Mouse (Mus musculus) stomach, embryonic 16.5 days (tissue): ENCODE measurements at regions not wholly inside any gene's neighbourhood (a gene's known extent, or its start where the extent isn't known, plus 50 kb on each side); places are given as distances from the start of the nearest gene placed in this dataset.
A peak's percentile ranks its signal among the peaks of the same experiment; 100 is the strongest.
"Not testable (repeated sequence)": the region's sequence is repeated elsewhere in the genome, so short reads cannot be mapped to it uniquely, and the experiment has no call there.

Source experiments
- ATAC-seq: fragments of 200-750 bp; cut with Nextera tagmentation; 2 replicates; pipeline ENCODE4 v1.8.0; 2017; ENCODE audit warnings: moderate number of reproducible peaks, moderate TSS enrichment; ENCODE audit not compliant: insufficient read depth, low FRiP score
- H3K27ac ChIP-seq: fragments of 300-500 bp; sonication (generic); 2 replicates; pipeline ENCODE4 v1.5.1; 2014; ENCODE audit warnings: low read length
- H3K27me3 ChIP-seq: fragments of 300-500 bp; sonication (generic); 2 replicates; pipeline ENCODE4 v1.6.1; 2014; ENCODE audit warnings: low read length, control low read depth, mixed read lengths; ENCODE audit not compliant: control insufficient read depth, insufficient read depth
- H3K36me3 ChIP-seq: fragments of 300-500 bp; sonication (generic); 2 replicates; pipeline ENCODE4 v1.6.1; 2014; ENCODE audit warnings: low read length; ENCODE audit not compliant: control insufficient read depth, insufficient read depth
- H3K4me1 ChIP-seq: fragments of 300-500 bp; sonication (generic); 2 replicates; pipeline ENCODE4 v1.6.1; 2014; ENCODE audit warnings: low read length, control low read depth, mixed read lengths; ENCODE audit not compliant: control insufficient read depth, insufficient read depth
- H3K4me2 ChIP-seq: fragments of 300-500 bp; sonication (generic); 2 replicates; pipeline ENCODE4 v1.6.1; 2014; ENCODE audit warnings: low read depth, low read length, mixed read lengths
- H3K4me3 ChIP-seq: fragments of 300-500 bp; sonication (generic); replicated peaks from 2 replicates; pipeline ENCODE4 v1.5.1; 2014; ENCODE audit warnings: mild to moderate bottlenecking, low read length
- H3K9ac ChIP-seq: fragments of 300-500 bp; sonication (generic); 2 replicates; pipeline ENCODE4 v1.6.1; 2014; ENCODE audit warnings: low read length
- H3K9me3 ChIP-seq: fragments of 300-500 bp; sonication (generic); replicated peaks from 2 replicates; pipeline ENCODE4 v1.6.1; 2016; ENCODE audit warnings: low read length, control low read depth; ENCODE audit not compliant: control insufficient read depth
- WGBS: fragments of 180-500 bp; shearing (Covaris S2); extraction: QIAGEN DNeasy Blood & Tissue Kit; methylation state at CpG from one replicate; pipeline ENCODE4 v1.1.7; 2014; 5-methylcytosine and 5-hydroxymethylcytosine counted together

DNA sequence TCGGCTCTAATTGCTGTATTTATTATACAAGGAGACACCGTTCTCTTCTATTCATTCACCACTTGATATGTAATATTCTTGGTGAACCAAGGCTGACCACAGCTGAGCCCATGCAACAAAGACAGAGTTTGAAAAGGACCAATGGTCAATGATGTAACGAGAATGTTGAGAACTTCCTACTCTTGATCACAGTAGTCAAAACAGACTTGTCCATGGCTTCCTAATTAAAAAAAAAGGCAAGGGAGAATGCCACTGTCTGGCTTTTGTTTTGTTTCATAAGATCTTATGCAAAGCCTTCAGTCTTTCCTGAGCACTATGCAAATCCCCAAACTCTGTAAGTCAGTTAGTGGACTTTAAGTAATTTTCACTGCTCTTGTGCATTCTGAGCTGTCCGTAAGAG, 279.7 kb downstream of the Tox3 start:
- Histone ChIP-seq H3K4me3 (no peak overlapping the region), H3K27me3 (no peaks in the 10 kb centered on the region), H3K4me1 (peaks cover 13% of the 10 kb centered on the region), H3K4me2 (no peak overlapping the region), H3K9me3 (no peaks in the 10 kb centered on the region), H3K36me3 (no peaks in the 10 kb centered on the region), H3K9ac (no peak overlapping the region), H3K27ac (no peak overlapping the region)
- WGBS: 85% methylated on average over 4 of the region's 4 CpGs
- ATAC-seq: no peak

DNA sequence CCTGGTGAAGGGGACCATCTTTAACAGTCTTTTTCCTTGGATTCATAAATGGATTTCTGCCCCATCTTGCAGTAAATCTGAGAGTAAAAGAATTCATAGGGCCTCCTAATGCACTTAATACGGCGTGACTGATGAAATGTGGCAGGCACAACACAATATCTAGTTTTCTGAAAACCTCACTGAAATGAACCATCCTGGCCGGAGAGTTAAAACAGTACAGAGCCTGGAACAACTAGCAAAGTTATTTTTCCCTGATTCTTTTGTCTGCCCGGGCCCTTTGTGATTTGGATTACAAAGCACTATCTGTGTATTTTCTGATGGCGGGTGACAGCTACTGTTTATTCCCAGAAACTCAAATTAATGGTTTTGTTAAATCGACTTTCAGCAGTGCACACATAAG, 283.8 kb downstream of the Tox3 start:
- WGBS: 19% methylated on average over 6 of the region's 6 CpGs
- Histone ChIP-seq H3K27me3 (no peaks in the 10 kb centered on the region), H3K4me3 (no peak overlapping the region), H3K9ac (no peak overlapping the region), H3K36me3 (no peaks in the 10 kb centered on the region), H3K4me1 (peaks cover 6% of the 10 kb centered on the region), H3K4me2 (no peak overlapping the region), H3K9me3 (no peaks in the 10 kb centered on the region), H3K27ac (no peak overlapping the region)
- no peak for ATAC-seq

DNA sequence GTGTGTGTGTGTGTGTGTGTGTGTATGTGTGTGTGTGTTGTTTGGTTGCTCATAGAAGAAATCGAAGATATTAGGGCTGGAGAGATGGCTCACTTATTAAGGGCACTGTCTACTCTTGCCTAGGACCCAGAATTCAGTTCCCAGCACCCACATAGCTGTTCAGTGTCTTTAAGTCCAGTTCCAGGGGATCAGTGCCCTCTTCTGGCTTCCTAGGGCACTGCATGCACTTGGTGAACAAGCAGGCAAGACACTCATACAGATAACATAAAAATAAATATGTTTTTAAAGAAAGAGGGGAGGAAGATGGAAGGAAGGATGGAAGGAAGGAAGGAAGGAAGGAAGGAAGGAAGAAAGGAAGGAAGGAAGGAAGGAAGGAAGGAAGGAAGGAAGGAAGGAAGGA, 284.9 kb downstream of the Tox3 start:
- H3K4me2 ChIP-seq: no peak overlapping the region
- H3K9ac ChIP-seq: no peak overlapping the region
- WGBS: 81% methylated on average over 1 of the region's 1 CpGs
- no peak overlapping the region for H3K27ac ChIP-seq
- H3K27me3 ChIP-seq: no peaks in the 10 kb centered on the region
- H3K4me3 ChIP-seq: no peak overlapping the region
- peaks cover 3% of the 10 kb centered on the region; the same call in 1 of the 2 replicates for H3K4me1 ChIP-seq
- ATAC-seq: no peak
- H3K36me3 ChIP-seq: no peaks in the 10 kb centered on the region
- no peaks in the 10 kb centered on the region for H3K9me3 ChIP-seq

DNA sequence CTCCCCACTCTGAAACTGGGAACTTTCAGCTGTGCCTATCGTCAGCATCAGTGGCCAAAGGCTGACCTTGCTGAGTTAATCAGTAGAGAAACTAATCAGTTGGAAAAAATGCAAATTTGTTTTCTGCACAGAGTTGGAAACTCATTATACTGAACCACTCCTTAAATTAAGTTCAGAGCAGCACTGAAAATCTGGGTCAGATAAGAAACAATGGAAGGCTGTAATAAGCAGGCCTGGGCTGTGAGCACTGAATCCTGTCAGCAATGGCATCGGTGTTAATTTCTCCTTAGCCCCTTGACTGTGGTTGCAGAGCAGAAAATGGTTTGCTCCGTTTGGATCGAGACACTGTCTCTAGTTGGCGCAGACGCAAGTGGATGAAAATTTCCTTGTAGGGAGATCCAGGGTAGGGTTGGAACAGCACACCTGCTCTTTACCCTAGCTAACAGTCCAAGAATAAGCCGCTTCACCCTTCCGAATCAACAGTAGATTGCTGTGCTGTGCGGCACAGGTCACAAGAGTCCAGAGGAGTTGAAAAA, 289.4 kb downstream of the Tox3 start:
- no peak overlapping the region for H3K27ac ChIP-seq
- 60% methylated on average over 9 of the region's 9 CpGs for WGBS
- ATAC-seq: 0 out of 2 replicates have a peak, but pooled peaks have one; percentile 25

DNA sequence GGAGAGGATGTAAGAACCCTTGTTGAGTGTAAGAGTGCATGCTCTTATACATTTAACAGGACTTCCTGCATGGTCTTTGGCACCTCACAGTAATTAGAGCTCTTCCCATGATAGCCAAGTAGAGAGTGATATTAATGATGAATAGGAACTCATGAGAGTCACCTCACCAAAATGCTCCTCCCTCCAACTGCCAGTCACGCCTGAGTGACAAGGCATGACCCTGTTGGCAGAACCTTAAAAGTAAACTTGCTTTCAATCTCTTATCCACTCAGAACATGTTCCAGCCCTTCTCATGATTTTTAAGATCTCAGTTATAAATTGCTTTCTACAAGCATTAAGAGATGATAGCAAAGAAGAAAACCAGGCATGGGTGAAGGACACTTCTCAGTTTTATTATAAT, 291.8 kb downstream of the Tox3 start:
- ATAC-seq: no peak
- WGBS: 76% methylated on average over 1 of the region's 1 CpGs
- no peak overlapping the region for H3K4me3 ChIP-seq
- no peaks in the 10 kb centered on the region for H3K9me3 ChIP-seq
- no peaks in the 10 kb centered on the region for H3K36me3 ChIP-seq
- no peaks in the 10 kb centered on the region for H3K4me1 ChIP-seq
- H3K4me2 ChIP-seq: no peak overlapping the region
- H3K27me3 ChIP-seq: no peaks in the 10 kb centered on the region
- no peak overlapping the region for H3K27ac ChIP-seq
- no peak overlapping the region for H3K9ac ChIP-seq

More for the DNA sequence above, 289.4 kb downstream of the Tox3 start:
- Histone ChIP-seq H3K4me1 (no peaks in the 10 kb centered on the region), H3K4me3 (no peak overlapping the region), H3K9ac (no peak overlapping the region), H3K27me3 (no peaks in the 10 kb centered on the region), H3K9me3 (no peaks in the 10 kb centered on the region), H3K4me2 (no peak overlapping the region), H3K36me3 (no peaks in the 10 kb centered on the region)

DNA sequence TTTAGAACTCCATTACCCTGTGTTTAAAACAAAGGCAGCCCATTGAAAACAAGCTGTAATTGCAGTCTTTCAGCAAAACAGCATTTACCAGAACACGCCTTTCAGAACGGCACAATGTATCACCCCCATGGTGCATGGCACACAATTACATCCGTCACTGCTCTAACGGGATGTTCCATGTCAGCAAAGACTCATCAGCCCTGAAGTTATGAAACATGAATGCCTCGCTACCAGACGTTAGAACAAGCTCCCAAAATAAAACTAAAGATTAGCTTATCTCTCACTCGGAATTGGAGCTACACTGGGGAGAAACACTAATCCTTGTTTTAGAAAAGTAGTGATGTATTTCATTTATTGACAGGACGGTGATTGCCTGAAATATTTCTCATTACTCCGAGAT, 301.4 kb downstream of the Tox3 start:
- no peak overlapping the region for H3K4me3 ChIP-seq
- H3K4me2 ChIP-seq: no peak overlapping the region
- no peaks in the 10 kb centered on the region for H3K9me3 ChIP-seq
- no peak overlapping the region for H3K27ac ChIP-seq
- H3K4me1 ChIP-seq: no peaks in the 10 kb centered on the region
- H3K9ac ChIP-seq: no peak overlapping the region
- H3K27me3 ChIP-seq: no peaks in the 10 kb centered on the region
- 59% methylated on average over 9 of the region's 9 CpGs for WGBS
- ATAC-seq: no peak
- no peaks in the 10 kb centered on the region for H3K36me3 ChIP-seq

DNA sequence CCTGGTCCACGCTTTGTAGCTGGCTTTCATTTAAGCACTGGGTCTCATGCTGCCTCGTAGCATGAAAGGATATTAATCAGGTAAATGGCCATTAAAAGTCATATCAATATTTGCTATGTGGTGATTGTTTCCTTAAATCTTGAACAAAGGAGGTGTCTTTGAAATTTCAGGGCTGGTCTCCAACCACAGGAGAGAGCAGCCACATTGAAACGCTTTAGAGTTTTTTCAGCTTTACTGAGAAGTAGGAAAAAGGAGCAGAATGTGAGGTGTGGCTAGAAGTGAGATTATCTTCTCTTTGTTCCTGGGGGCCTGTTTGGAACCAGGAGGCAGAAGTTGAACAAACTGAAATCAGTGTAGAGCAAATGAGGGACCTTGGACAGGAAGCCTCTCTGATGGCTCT, 311.7 kb downstream of the Tox3 start:
- H3K27ac ChIP-seq: peak overlapping the region; percentile 56
- H3K9me3 ChIP-seq: no peaks in the 10 kb centered on the region
- no peaks in the 10 kb centered on the region for H3K4me1 ChIP-seq
- no peak overlapping the region for H3K9ac ChIP-seq
- peak; percentile 58; the same call in 1 of the 2 replicates for ATAC-seq
- 41% methylated on average over 3 of the region's 3 CpGs for WGBS
- no peak overlapping the region for H3K4me2 ChIP-seq
- H3K27me3 ChIP-seq: no peaks in the 10 kb centered on the region
- no peaks in the 10 kb centered on the region for H3K36me3 ChIP-seq
- no peak overlapping the region for H3K4me3 ChIP-seq

DNA sequence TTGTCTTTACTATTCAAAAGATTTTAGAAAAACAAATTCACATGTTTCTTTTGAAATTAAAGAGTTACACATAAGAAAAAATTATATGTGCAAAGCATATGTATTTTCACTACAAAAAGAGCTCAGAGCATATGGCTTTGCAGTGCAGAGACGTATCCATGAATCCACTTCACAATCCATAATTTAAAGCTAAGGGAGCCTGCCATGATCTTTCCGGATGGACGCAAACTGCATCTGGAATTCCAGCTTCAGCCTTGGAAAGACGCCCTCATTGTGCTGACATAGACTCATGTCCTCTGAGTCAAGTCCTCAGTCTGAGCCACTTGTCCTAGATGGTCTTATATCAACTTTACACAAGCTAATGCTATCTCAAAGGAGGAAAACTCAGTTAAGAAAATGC, 315.6 kb downstream of the Tox3 start:
- WGBS: 91% methylated on average over 4 of the region's 4 CpGs
- Histone ChIP-seq H3K27me3 (no peaks in the 10 kb centered on the region), H3K27ac (no peak overlapping the region), H3K4me3 (no peak overlapping the region), H3K4me2 (no peak overlapping the region), H3K36me3 (no peaks in the 10 kb centered on the region), H3K9me3 (no peaks in the 10 kb centered on the region), H3K9ac (no peak overlapping the region), H3K4me1 (no peaks in the 10 kb centered on the region)
- ATAC-seq: no peak

DNA sequence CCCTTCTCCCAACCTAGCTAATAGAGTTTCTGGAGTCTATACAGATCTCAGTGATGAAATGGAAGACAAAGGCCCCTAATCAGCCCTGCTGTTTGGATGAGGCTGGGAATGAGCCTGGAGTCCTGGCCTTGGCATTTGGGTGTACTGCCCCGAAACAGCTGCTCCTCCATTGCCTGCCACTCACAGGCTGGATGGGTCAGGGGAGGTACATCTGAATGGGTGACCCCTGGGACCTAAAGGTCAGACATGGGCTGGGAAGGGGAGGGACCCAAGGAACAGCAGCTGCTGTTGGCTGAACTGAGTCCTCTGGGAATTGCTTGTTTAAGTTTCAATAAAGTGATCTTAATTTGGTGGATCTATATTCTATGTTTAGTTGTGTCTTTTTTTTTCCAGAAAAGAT, 316.9 kb downstream of the Tox3 start:
- no peak for ATAC-seq
- no peak overlapping the region for H3K27ac ChIP-seq
- no peak overlapping the region for H3K9ac ChIP-seq
- H3K9me3 ChIP-seq: no peaks in the 10 kb centered on the region
- WGBS: 62% methylated on average over 1 of the region's 1 CpGs
- no peaks in the 10 kb centered on the region for H3K4me1 ChIP-seq
- H3K27me3 ChIP-seq: no peaks in the 10 kb centered on the region
- H3K36me3 ChIP-seq: no peaks in the 10 kb centered on the region
- H3K4me2 ChIP-seq: no peak overlapping the region
- no peak overlapping the region for H3K4me3 ChIP-seq

DNA sequence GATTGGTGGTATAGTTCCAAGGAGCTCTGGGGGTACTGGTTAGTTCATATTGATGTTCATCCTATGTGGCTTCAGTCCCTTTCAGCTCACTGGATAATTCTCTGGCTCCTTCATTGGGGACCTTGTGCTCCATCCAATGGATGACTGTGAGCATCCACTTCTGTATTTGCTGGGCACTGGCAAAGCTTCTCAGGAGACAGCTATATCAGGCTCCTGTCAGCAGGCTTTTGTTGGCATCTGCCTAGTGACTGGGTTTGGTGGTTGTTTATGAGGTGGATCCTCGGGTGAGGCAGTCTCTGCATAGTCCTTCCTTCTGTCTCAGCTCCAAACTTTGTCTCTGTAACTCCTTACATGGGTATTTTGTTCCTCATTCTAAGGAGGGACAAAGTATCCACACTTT, 330.2 kb downstream of the Tox3 start:
- WGBS: 50% methylated on average over 1 of the region's 1 CpGs
- not testable (repeated sequence) for H3K4me1 ChIP-seq, H3K27ac ChIP-seq, H3K9ac ChIP-seq, H3K4me3 ChIP-seq, H3K36me3 ChIP-seq, ATAC-seq, H3K27me3 ChIP-seq, H3K9me3 ChIP-seq, H3K4me2 ChIP-seq
